Mouse (Mus musculus) G1E (cell line): Measurements from ENCODE around the gene Dthd1.

Experiments
- CTCF ChIP-seq: IDR thresholded peaks from 2 replicates; pipeline ENCODE4 v1.5.1; 2012; ENCODE audit warnings: low read depth, low read length, inconsistent platforms, mixed read lengths
- GATA1 ChIP-seq: IDR thresholded peaks from 2 replicates; pipeline ENCODE4 v1.6.1; 2012; ENCODE audit warnings: borderline replicate concordance, low read length, inconsistent platforms, mixed read lengths
- TAL1 ChIP-seq: conservative IDR thresholded peaks from 2 replicates; pipeline ENCODE4 v1.6.1; 2012; ENCODE audit warnings: low read depth, low read length, inconsistent platforms, mixed read lengths

- TF ChIP-seq GATA1 (no peak), CTCF (no peak), TAL1 (no peak)
Observed at GRCm38 (mm10) chr5:62906954-62907353, 93.3 kb downstream of the Dthd1 start.
